Mouse (Mus musculus) left cerebral cortex, adult 11 months (tissue): ENCODE measurements at regions not wholly inside any gene's neighbourhood (a gene's known extent, or its start where the extent isn't known, plus 50 kb on each side); places are given as distances from the start of the nearest gene placed in this dataset.

Experiments
- DNase-seq: peaks from one replicate; pipeline ENCODE4 v3.0.0; 2022; ENCODE audit warnings: low spot score

DNA sequence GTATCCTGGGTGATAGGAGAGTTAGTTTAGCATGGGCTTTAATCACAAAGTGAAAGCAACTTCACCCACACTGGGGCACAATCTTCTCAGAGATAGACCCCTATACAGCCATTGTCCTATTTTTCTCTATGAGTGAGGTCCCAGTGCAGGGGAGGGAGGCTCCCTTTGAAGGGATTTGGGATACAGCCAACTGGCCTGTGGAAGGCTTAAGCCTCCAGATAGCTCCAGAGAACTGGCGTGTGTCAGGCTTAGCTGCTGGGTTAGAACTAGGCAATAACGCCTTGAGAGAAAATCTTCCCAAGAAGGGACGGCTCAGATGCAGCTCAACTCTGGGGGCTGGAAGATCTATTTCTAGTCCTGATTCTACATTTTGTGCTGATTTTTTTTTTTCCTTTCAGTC is 397.4 kb upstream of the Zdhhc25 start:
- no peak for DNase-seq

DNA sequence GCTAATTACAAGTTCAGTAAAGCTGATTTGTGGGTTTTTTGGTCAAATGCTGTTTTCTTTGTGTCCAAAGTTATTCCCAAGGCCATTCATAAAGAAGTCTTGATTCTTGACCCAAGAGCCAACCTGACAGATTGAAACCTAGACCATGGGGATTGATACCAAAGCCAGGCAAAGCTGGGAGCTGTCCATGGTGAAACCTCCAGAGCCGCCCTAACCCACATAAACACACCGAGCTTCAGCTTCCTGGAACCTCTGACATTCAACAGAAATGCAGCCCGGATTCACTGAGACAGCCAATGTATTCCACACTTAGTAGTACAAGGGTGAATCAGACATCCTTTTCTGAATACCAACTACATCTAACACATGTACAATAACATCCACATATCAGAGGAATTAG is 386.7 kb upstream of the Zdhhc25 start:
- no peak for DNase-seq

DNA sequence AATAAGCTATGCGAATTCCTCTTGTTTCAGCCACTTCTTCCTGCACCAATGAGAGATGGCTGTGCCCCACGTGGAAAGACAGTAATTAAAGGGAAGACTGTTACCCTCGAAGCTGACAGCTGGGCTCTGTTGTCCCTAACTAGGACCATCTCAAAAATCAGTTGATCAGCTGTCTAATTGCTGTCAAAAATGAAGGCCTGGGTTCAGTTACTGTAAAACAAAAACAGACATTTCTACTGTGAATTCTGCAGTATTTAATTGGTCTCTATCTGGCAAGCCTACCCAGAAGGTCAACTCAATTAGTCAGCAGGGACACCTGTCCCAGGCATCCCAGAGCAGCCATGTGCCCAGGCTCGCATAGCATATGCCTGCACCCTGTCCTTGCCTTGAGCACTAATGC is 385.8 kb upstream of the Zdhhc25 start:
- DNase-seq, result no peak

DNA sequence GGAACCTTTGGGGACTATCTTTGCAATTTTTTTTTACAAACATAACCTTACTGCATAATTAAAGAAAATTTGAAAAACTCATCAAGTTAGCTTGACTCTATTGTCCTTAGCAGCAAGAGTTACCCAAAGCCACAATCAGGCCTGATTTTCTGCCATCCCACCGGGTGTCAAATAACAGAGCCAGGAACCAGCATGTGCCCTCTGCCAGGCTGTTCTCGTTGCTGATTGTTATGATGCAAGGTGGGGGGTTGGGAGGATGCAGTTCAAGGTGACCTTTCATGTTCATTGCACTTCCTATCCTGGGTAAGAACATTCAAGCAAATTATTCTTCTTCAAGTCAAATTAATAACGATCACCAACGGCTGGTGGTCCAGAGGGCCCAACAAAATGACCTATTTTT is 370.6 kb upstream of the Zdhhc25 start:
- no peak for DNase-seq

DNA sequence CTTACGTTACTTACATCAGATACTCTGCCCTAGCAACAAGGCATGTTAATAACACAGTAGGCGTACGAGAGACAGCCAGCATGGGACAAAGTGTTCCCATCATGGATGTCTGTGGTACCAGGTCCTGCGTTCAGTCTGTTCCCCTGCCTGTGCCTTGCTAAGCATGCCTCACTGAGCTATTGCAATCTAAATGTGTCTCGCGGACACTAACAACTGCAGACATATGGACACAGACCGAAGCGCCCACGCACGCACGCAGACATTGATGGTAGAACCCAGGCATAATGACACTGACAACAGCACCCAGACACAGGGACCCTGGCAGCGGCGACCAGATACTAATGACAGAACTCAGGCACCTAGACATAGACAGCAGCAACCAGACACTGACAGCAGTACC is 355.5 kb upstream of the Zdhhc25 start:
- DNase-seq, result no peak

DNA sequence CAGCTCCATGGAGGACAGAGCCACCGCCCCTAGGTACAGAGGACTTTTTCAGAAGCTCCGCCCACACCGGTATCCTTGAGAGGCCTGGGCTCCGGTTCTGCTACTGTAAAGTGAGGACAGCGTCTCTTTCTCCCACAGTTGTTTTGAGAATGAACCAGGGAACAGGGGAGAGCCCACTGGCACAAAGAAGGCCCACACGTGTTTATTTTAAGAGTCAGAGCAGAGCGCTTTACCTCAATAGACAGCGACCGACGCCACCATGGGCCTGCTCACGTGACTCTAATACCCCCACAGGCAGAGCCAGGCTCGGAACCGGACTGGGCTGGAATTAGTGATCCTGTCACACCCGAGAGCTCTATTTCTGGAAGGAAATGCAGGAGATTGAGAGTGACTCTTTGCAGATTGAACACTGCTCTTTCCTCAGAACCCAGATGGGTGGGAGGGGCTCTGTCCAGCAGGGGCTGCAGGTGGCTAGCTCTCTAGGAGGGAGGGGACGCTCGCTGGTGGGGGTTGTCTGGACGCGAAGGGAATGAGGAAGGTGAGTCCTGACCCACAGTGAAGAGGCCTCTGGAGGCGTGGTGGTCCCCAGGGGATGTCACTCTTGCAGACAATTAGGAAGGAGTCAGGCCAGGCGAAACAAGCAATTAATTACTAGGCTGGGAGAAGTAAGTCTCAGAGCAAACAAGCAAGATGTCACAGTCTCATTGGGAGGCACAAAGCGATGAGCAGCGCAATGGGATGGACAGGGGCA is 354.4 kb upstream of the Zdhhc25 start:
- DNase-seq, result no peak

DNA sequence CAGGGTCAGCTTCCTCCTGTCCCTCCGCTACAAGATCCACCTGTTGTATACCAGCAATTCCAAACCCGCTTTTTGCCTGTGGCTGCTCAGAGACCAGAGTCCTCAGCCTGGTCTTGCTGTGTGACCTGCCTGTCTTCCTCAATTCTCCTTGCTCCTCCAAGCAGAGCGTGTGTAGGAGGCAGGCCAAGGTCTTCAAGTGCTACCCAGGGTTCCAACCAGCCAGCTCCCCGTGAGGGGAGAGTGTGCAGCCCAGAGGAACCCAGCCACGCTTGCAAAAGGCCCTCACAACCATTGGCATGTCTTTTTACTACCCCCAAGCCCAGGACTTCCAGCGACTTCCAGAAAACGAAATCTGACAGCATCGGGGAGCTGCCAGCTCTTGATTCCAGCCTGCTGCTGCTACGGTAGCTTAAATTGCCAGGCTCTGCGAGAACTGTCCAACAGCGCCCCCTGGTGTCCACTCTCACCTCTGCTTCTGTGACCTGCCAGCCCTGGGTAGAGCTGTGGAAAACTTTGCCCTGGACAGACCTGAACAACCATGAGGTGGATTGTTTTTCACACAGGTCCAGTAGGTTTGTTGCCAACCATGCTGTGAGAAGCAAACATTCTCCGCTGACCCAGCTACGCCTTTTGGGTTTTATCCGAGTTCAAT is 352.0 kb upstream of the Zdhhc25 start:
- DNase-seq, result peak; percentile 77

DNA sequence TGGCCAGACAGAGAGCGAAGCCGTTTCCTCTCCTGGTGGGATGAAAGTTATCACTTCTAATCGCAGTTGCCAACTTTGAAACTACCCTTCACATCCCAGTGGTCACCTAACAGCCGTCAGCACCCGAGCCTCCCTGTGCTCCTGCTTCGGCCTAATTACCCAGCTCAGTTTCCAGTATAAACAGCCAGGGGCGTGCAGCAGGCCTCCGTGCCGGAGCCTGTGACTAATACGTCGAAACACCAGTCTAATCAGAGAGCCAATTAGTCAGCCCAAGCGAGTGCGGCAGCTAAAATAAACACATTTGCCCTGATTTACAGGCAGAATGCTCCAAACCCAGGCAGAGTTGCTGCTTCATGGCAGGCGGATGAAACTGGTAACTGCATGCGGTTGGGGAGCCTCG is 312.1 kb upstream of the Zdhhc25 start:
- peak; percentile 11 for DNase-seq

DNA sequence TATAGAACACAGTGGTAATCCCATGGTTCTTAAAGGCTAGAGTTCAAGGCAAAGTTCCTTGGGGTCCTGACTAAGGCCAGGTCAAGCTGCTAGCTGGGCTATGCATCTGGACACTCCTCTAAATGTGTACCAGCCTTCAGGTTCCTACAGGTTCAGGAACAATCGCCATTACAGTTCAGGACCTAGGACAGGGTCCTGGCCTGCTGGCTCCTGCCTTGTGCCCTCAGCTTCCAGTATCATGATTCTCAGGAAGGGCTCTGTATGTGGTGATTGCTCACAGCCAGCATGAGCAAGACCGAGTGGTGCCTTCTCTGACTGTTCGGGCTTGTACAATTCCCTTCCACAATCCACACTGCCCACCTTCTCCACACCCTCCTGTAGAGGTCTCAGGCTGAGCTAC is 311.4 kb upstream of the Zdhhc25 start:
- no peak for DNase-seq

DNA sequence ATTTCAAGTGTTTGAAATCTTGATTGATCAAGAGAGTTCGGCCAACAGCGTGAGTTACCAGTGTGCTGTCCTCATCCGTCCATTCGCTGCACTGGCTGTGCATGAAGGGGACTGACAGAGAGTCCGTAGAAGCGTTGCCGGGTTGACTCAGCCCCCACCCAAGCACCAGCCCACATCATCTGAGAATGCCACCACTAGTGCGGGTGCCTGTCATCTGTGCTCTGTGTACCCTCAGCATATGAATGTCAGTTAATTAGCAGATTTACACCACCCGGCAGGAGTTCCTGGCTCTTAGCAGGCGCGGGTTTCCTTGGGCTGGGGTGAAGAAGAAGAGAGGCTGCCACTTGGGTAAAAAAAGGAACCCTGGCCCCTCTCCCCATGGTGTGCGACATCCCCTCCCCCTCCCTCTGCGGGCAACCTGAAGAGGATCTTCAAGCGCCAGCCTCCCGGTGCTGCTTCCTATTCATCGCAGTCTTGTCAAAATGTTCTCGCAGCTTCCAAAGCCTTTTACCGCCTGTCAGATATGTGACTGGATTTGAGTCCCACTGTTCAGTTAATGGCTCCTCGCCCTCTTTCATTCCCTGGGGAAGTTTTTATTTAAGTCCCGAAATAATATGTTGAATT is 309.2 kb upstream of the Zdhhc25 start:
- no peak for DNase-seq

DNA sequence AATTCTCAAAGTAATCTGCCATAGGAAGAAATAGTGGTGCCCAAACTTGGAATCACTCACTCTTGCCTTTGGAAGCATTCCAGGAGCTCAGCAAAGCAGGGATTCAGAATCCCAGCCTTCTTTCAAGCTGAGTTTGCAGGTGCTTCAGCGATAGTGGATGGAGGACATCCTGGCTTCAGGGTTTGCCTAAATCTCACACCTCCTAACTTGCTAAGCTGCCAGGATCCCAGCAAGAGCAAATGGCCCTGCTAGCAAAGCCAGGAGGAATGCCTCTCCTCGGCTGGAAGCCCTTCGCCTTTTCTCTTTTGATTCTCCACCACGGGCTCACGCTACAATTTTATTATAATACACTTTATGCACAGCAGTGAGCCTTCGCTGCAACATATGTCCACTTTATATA is 301.0 kb upstream of the Zdhhc25 start:
- no peak for DNase-seq

DNA sequence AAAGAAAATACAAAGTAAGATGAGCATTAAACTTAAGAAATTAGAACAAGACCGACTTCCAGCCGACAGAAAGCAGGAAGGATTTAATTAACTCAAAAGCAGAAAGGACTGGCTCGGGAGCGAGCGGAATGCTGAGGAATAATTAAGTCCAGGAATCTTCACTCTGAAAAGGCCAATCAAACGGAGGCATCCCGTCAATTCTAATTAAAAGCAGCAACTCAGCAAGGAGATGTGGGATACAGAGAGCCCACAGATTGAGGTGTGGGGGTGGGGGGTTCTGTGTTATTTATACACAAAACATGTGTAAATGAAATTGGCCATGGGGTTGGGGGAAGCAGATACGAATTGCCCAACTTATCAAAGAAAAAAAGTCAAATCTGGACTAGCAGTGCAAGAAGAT is 288.9 kb upstream of the Zdhhc25 start:
- no peak for DNase-seq

DNA sequence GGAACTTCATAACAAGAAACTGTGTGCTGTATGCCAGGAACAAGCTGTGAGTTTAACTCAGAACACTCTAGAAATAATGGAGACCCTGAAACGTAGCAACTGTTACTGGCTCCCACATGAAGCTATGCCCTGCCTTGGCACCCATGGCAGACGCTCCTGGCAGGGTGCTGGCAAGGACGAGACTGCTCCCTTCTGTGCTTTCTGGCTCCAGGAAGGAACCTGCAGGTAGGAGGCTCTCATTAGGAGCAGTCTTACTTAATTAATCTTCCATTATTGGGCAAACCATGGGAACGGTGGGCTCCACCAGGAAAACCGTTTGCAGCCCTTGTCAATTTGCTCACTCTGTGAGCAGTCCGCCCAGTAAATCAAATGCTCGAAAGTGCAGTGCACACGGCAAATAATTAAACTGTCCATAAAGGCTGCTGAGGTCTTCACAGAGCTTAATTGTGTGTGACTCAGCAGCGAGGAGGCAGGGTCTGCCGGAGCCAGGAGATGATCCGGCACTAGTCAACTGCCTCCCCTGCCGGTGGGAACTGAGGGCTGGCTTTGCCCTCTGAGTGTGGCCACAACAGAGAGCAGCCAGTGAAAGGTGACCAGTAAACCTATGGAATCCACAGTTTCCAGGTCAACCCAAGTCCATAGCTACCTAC is 285.2 kb upstream of the Zdhhc25 start:
- no peak for DNase-seq

DNA sequence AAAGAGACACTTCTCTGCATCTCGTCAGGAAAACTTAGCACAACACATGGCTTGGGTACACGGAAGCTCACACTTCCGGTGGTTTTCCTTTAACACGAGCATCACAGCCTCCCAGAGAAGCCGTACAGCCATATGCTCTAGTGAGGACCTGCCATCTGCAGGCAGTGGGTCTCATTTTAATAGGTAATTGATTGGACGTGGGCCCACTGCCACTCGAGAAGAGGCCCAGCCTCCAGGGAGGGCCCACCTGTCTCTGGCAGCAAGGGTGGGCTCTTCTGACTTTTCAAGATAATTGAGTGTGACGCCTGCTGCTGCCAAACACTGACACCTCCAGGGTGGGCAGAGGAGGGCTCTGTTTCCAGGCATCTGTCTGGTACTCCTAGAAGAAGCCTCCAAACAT is 282.1 kb upstream of the Zdhhc25 start:
- DNase-seq, result no peak

DNA sequence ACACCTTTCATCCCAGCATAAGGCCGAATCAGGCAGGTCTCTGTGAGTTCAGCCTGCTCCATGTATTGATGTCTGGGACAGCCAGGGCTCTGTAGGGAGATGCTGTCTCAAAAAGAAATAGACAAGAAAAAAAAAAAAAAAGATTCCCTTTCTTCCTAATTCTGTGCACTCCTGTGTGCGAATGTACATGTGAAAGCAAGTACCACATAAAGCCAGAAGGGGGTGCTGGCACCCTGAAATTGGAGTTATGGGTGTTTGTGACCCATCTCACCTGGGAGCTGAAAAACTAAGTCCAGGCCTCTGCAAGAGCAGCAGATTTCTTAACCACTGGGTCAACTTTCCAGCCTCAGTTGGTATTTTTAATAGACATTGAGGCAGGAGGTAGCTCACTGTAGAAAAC is 280.6 kb upstream of the Zdhhc25 start:
- DNase-seq, result no peak

DNA sequence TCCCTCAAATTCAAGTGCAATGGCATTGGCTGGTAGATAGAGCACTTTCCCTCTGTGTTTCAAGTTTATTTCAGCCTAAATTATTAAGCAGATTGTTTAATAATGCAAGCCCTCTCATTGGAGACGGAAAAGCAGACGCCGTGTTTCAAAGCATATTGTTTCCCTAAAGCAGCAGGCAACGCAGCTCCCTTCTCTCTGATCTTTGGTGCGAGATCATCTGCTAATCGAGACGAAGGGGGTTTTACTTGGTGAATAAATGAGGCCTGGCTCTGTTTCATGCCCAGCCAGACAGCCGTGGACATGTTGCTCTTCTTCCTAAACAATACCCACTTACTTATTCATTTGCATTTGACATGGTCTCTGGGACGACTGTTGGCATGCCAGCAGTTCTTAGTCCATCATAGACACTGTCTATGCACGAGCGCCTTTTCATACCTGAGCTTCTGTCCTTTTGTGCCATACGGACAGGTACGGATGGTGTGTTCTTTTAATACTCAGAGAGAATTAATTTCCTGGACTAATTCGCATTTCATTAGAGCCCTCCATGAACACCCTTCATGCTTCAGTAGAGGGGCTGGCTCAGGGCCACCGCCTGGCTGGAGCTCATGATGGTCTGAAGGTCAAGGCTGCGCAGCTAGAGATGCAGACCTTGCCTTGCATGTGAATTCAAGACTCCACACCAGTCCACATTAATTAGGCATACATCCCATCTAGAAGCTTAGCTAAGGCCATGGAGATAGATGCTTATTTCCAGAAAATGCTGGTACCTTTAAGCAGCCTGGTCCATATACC is 276.3 kb upstream of the Zdhhc25 start:
- DNase-seq, result no peak

DNA sequence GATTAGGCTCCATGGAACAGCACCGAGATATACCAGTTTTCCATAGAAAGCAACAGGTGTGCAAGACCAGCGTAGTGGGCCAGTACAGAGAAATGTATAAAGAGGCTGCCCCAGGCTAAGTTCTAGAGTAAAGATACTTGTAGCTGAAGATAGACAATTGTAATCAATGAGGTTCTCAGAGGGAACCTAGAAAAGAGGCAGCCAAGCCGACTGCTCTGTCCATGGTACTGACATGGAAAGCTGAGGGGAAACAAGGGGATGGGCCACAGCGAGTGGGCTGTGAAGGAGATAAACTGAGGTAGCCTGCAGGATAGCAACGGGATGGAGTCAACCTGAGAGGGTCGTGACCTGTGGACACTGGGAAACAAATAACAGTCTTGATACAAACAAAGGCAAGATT is 275.0 kb upstream of the Zdhhc25 start:
- no peak for DNase-seq

DNA sequence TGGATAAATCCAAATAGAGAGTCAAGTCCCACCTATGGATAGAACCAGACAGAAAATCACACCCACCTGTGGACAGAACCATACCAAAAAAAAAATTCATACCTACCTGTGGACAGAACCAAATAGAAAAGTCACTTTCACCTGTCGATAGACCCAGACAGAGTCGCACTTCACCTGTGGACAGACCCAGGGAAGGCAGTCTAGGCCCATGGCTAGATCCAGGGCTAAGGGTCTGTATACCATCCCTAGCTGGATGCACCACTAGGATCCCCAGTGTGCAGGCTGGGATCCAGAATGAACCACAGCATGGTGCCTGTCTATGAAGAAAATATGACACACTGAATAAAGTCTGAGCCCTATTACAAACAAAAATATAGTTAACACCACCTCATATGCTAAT is 246.9 kb upstream of the Zdhhc25 start:
- no peak for DNase-seq

DNA sequence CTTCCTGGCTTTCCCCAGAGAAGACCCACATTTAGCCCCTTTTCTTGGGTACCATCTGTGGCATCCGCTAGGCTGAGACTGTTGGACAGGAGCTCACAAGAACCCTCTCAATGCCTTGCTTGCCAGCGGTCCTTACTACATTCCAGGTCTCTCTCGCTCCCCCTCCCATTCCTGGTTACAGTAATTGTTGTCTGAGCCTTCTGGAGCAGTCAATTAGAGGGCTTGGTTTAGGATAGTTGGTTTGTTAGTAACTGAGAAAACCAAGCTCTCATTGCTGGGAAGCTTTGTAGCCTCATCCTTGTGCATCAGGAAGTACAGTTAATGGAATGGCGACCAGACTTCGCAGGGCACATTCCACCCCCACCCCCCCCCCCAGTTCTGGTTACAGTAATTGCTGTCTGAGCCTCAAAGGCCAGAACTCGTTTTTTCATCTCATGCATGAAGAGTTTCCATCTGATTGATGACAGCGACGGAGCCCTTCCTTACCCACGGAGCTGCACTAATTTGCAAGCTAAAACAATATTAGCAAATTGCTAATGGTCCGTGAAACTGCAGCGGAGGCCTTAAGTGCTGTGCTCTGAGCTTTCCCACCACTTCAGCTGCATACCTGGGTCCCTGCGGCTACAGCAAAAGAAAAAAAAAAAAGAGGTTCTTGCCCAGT is 239.6 kb upstream of the Zdhhc25 start:
- DNase-seq, result no peak

DNA sequence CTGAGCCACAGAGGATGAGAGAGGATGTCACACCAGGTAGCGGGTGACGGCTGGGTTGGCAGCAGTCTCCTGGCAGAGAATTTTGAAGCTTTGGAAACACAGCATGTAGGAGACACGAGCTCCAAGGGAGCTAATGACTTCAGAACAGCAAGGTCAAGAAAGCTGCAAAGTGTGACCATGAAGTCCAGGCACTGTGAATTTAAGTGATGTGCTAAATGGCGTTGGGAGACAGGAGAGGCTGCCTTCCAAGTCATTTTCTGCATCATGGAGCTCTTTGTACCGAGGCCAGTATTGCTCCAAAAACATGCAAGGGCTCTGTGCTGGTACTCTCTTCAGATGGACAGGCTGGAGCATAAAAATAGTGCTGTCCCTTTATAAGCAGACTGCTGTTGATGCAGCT is 238.8 kb upstream of the Zdhhc25 start:
- no peak for DNase-seq

DNA sequence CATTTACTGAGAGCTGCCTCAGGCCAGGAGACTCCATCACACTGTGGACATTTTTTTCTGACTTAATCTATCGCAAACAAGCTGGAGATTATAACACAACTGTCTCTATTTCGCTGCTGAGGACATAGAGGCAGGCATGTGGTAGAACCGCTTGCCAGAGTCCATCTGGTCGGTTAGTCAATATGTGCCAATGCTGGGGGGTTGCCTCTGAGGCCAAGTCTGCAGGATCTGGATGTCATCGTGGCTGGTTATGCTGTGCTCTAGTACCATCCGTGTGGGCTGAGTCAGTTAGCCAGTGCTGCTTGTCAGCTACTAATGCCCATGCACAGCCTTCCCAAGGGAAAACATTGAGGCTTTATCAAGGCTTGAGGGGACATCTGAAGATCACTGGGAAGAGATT is 237.1 kb upstream of the Zdhhc25 start:
- no peak for DNase-seq

DNA sequence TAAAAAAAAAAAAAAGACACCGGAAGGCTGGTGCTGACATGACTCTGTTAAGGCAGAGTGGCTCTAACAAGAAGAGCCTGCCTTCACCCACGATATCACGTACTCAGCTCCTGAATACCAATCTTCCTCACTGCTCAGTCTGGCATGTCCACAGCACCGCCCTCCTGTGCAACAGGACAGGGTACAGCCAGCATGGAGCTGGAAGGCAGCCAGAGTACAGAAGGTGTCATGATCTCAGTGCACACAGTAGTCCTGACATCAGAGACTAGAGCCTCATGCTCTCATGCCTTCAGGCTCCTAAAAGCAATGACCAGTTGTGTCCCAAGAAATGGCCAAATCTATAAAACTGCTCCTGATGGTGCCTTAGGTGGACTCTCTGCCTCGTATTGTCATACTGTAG is 229.7 kb upstream of the Zdhhc25 start:
- DNase-seq, result no peak
